Comparison of ENCODE assay signal across 13 mouse cellular contexts in genomic region chr8:35114031-35114430, GRCm38 (mm10).
DNase-seq lines count a peak whose midpoint lies in the region; ATAC-seq lines count a peak whose summit lies in the region.
"Had no signal": no experiment of that assay in that cellular context is flagged by ENCODE, and none has a peak within 500 bp of the region (broad histone marks: within the 10 kb centered on the region; RNA-seq: fewer than 3 reads in every experiment).

No protein-coding gene starts in this region.

- no peaks in the 10 kb centered on the region for H3K27me3 ChIP-seq in heart, embryonic 10.5 days (ENCODE audit: insufficient read depth, poor library complexity, severe bottlenecking)
- H3K27me3 ChIP-seq: limb, embryonic 15.5 days had no signal

- peaks cover 3% of the 10 kb centered on the region; the same call in 1 of the 2 replicates for H3K9me3 ChIP-seq in heart, embryonic 10.5 days
- H3K9me3 ChIP-seq: limb, embryonic 15.5 days had no signal

- peak; percentile 81 for ATAC-seq in granulocyte monocyte progenitor cell, adult 5-6 weeks (replicated peaks; ENCODE audit: poor library complexity, severe bottlenecking)
- ATAC-seq in megakaryocyte progenitor cell, adult 5-6 weeks (replicated peaks; ENCODE audit: poor library complexity): peak; percentile 71
- ATAC-seq: intestine, embryonic 16.5 days had no signal

- DNase-seq in heart, adult 11 months: peak; percentile 86
- no peak for DNase-seq in heart, embryonic 10.5 days (ENCODE audit: low spot score)
- DNase-seq in lung, postnatal 10 days: peak; percentile 38
- DNase-seq in lung, postnatal 25 days (ENCODE audit: low spot score): no peak
- DNase-seq in right cerebral cortex, postnatal 4 days: no peak
- DNase-seq in kidney, adult 9 months: no peak
- DNase-seq: cerebellum, adult 8-10 months; thymus, adult 18-20 months had no signal

- H3K27ac ChIP-seq in heart, embryonic 10.5 days: no peak overlapping the region
- H3K27ac ChIP-seq: left cerebral cortex, adult 2 months; limb, embryonic 15.5 days had no signal

- WGBS in heart, embryonic 10.5 days: 65% methylated on average over 10 of the region's 10 CpGs

- peaks cover 10% of the 10 kb centered on the region; the same call in 1 of the 2 replicates for H3K4me1 ChIP-seq in heart, embryonic 10.5 days
- H3K4me1 ChIP-seq: limb, embryonic 15.5 days had no signal

- no peak overlapping the region for H3K4me3 ChIP-seq in heart, embryonic 10.5 days
- H3K4me3 ChIP-seq: left cerebral cortex, adult 2 months; limb, embryonic 15.5 days had no signal

- no peaks in the 10 kb centered on the region for H3K36me3 ChIP-seq in heart, embryonic 10.5 days
- H3K36me3 ChIP-seq: limb, embryonic 15.5 days had no signal

Comparison
In these comparisons a context has a peak if more than half of its experiments do, and no peak if none do; other contexts are left out.
1. DNase-seq: peak in heart, adult 11 months (single experiment) and lung, postnatal 10 days (single experiment); none in heart, embryonic 10.5 days (single experiment), lung, postnatal 25 days (single experiment), right cerebral cortex, postnatal 4 days (single experiment) and kidney, adult 9 months (single experiment).